Mouse (Mus musculus) E14TG2a.4 (cell line): ENCODE measurements around the gene Trim29.

Experiments
- CTCF ChIP-seq: conservative IDR thresholded peaks from 2 replicates; pipeline ENCODE4 v1.5.1; 2014; ENCODE audit warnings: low read length
- NANOG ChIP-seq: IDR thresholded peaks from 2 replicates; pipeline ENCODE4 v1.6.1; 2014; ENCODE audit warnings: borderline replicate concordance, low read length, mixed read lengths
- POU5F1 ChIP-seq: IDR thresholded peaks from 2 replicates; pipeline ENCODE4 v1.6.1; 2014; ENCODE audit warnings: low read length, borderline replicate concordance

DNA sequence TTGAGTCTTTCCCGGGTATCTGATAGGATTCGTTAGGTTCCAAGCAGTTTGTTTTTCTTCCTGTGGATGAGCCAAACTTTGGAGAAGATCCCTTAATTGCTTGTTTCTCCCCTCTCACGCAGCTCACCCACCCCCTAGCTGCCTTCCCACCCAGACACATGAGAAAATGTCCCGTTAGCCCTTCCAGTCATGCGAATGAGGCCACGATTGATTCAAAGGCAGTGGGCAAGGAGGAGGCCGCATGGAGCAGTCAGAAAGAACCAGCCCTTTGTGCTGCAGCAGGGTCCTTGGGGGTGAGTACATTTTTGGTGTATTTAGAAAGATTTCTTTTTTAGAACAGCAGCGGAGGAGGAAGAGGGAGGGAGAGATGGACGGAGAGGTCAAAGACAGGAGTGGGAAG lies 45.5 kb upstream of the Trim29 start:
- TF ChIP-seq CTCF = no peak
- TF ChIP-seq NANOG = no peak
- no peak for TF ChIP-seq POU5F1
